22 mouse cellular contexts compared by ENCODE assay signal in the genomic region with DNA sequence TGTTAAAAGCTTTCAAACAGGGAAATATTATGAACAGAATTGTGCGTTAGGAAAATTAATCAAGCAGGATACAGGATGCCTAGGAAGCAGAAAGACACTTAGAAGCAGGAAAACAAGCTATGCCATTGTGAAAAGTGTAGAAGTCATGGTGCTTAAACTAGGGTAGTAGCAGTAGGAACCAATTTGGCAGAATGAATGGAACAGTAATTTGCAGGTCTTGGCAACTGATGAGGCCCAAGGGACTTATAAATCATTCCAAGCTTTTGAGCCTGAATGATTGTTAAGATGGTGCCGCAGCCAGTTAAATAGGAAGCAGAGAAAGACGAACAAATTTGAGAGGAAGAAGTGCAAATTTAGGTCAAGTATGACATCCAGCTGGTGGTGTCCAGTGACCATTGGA.
DNase-seq lines count a peak whose midpoint lies in the region; TF ChIP-seq lines count a peak whose summit lies in the region.
"Had no signal": no experiment of that assay in that cellular context is flagged by ENCODE, and none has a peak within 500 bp of the region (broad histone marks: within the 10 kb centered on the region; RNA-seq: fewer than 3 reads in every experiment).

No protein-coding gene starts in this region.

- no peak for TF ChIP-seq CTCF in kidney, adult 2 months (conservative IDR thresholded peaks at IDR 0.05; ENCODE audit: insufficient read depth, insufficient read length, low read depth, low read length)

- no peak for TF ChIP-seq POLR2A in kidney, adult 2 months (IDR thresholded peaks at IDR 0.05; ENCODE audit: low read depth, low read length)

- H3K4me1 ChIP-seq in kidney, adult 2 months (ENCODE audit: control insufficient read depth, insufficient read depth, low read length), result no peaks in the 10 kb centered on the region
- H3K4me1 ChIP-seq: embryonic facial prominence, embryonic 13.5 days; forebrain, embryonic 15.5 days; heart, embryonic 13.5 days; hindbrain, embryonic 15.5 days had no signal

- no peaks in the 10 kb centered on the region for H3K36me3 ChIP-seq in kidney, adult 2 months (ENCODE audit: control insufficient read depth, insufficient read depth, low read length)
- H3K36me3 ChIP-seq: embryonic facial prominence, embryonic 13.5 days; forebrain, embryonic 15.5 days; heart, embryonic 13.5 days; hindbrain, embryonic 15.5 days; neural tube, embryonic 13.5 days had no signal

- 46% methylated on average over 3 of the region's 3 CpGs for WGBS in kidney, adult 2 months

- no peaks in the 10 kb centered on the region for H3K27me3 ChIP-seq in kidney, adult 2 months (replicated peaks; ENCODE audit: control insufficient read depth, insufficient read depth, low read length)
- H3K27me3 ChIP-seq: embryonic facial prominence, embryonic 13.5 days; forebrain, embryonic 15.5 days; heart, embryonic 13.5 days; hindbrain, embryonic 15.5 days; neural tube, embryonic 13.5 days had no signal

- no peak overlapping the region for H3K4me3 ChIP-seq in kidney, adult 2 months (ENCODE audit: insufficient read depth, low read depth, low read length)
- H3K4me3 ChIP-seq: embryonic facial prominence, embryonic 13.5 days; forebrain, embryonic 15.5 days; heart, adult 2 months; heart, embryonic 13.5 days; hindbrain, embryonic 15.5 days; neural tube, embryonic 13.5 days had no signal

- DNase-seq in cerebellum, postnatal 14 days, result peak; percentile 3 to 6
- no peak for DNase-seq in cerebellum, adult 18-20 months
- DNase-seq in kidney, postnatal 14 days, result peak; percentile 1
- DNase-seq in kidney, adult 2 months, result no peak
- DNase-seq in Muller cell, postnatal 12 days (ENCODE audit: inconsistent ontology term), result peak; percentile 27
- peak; percentile 46 for DNase-seq in embryo, embryonic 11.5 days (ENCODE audit: low read depth, low spot score)
- no peak for DNase-seq in heart, postnatal 14 days
- no peak for DNase-seq in layer of hippocampus, adult 8-10 months (ENCODE audit: low spot score in 2 of 2)
- DNase-seq: cerebellum, adult 11-12 months; gastrocnemius, postnatal 25 days; heart, adult 2 months; left cerebral cortex, postnatal 4 days; lung, postnatal 4 days; right cerebral cortex, adult 18-20 months; right cerebral cortex, postnatal 4 days; thymus, postnatal 25 days had no signal

- H3K27ac ChIP-seq in kidney, adult 2 months (ENCODE audit: insufficient read depth, low read depth, low read length), result no peak overlapping the region
- H3K27ac ChIP-seq: embryonic facial prominence, embryonic 13.5 days; forebrain, embryonic 15.5 days; heart, adult 2 months; heart, embryonic 13.5 days; hindbrain, embryonic 15.5 days; kidney, postnatal 0 days; neural tube, embryonic 13.5 days had no signal

- intact Hi-C loops in heart, postnatal 14 days (cut with DNase I), result no loop called here

Comparison
In these comparisons a context has a peak if more than half of its experiments do, and no peak if none do; other contexts are left out.
1. DNase-seq: peak in cerebellum, postnatal 14 days (2 of 2), kidney, postnatal 14 days (single experiment), Muller cell, postnatal 12 days (single experiment) and embryo, embryonic 11.5 days (single experiment); none in cerebellum, adult 18-20 months (0 of 2), kidney, adult 2 months (single experiment), heart, postnatal 14 days (0 of 2) and layer of hippocampus, adult 8-10 months (0 of 2).